Mouse (Mus musculus) neural tube, embryonic 14.5 days (tissue): ENCODE data around the gene Slc25a43. TPM values are rescaled to one million over a fixed set of nuclear protein-coding genes. Genes with fewer than 3 reads are reported as not detected.

Source experiments
- ATAC-seq: fragments of 200-750 bp; cut with Nextera tagmentation; 2 replicates; pipeline ENCODE4 v1.8.0; 2017; ENCODE audit warnings: low read depth, mild to moderate bottlenecking, moderate TSS enrichment, moderate library complexity
- H3K27ac ChIP-seq: fragments of 300-500 bp; sonication (generic); 2 replicates; pipeline ENCODE4 v1.5.1; 2014; ENCODE audit warnings: low read depth, mild to moderate bottlenecking, control low read depth, low read length, moderate library complexity, mixed read lengths
- H3K27me3 ChIP-seq: fragments of 300-500 bp; sonication (generic); 2 replicates; pipeline ENCODE4 v1.6.1; 2014; ENCODE audit warnings: low read length; ENCODE audit not compliant: control insufficient read depth, insufficient read depth
- H3K36me3 ChIP-seq: fragments of 300-500 bp; sonication (generic); 2 replicates; pipeline ENCODE4 v1.6.1; 2014; ENCODE audit warnings: low read length, mixed read lengths; ENCODE audit not compliant: control insufficient read depth, insufficient read depth
- H3K4me1 ChIP-seq: fragments of 300-500 bp; sonication (generic); 2 replicates; pipeline ENCODE4 v1.6.1; 2014; ENCODE audit warnings: low read length; ENCODE audit not compliant: control insufficient read depth, insufficient read depth
- H3K4me2 ChIP-seq: fragments of 300-500 bp; sonication (generic); 2 replicates; pipeline ENCODE4 v1.6.1; 2014; ENCODE audit warnings: mild to moderate bottlenecking, low read depth, low read length, control low read depth
- H3K4me3 ChIP-seq: fragments of 300-500 bp; sonication (generic); 2 replicates; pipeline ENCODE4 v1.5.1; 2014; ENCODE audit warnings: low read depth, low read length, control low read depth, mixed read lengths
- H3K9ac ChIP-seq: fragments of 300-500 bp; sonication (generic); replicated peaks from 2 replicates; pipeline ENCODE4 v1.6.1; 2014; ENCODE audit warnings: low read depth, mild to moderate bottlenecking, control low read depth, low read length, mixed read lengths
- H3K9me3 ChIP-seq: fragments of 300-500 bp; sonication (generic); 2 replicates; pipeline ENCODE4 v1.6.1; 2016; ENCODE audit warnings: low read length; ENCODE audit not compliant: control insufficient read depth
- WGBS: fragments of 180-500 bp; shearing (Covaris S2); extraction: QIAGEN DNeasy Blood & Tissue Kit; methylation state at CpG from one replicate; pipeline ENCODE4 v1.1.7; 2014; 5-methylcytosine and 5-hydroxymethylcytosine counted together
- polyA plus RNA-seq: library from polyadenylated mRNA; unstranded; fragments of >200 nt; fragmentation: Nextera tagmentation; extraction: Ambion mirVana; gene quantifications from 2 replicates; pipeline ENCODE4 v1.2.1, GENCODE M21; 2014

Slc25a43 gene
- 0.59 and 1.0 TPM in 2 replicates for polyA plus RNA-seq

GRCm38 (mm10) chrX:36743503-36744101 lies at the start of gene Slc25a43:
Slc25a43 (plus strand) TSS chrX:36743659.
- WGBS = 18% methylated on average over 35 of the region's 36 CpGs
- peak within 1 kb of the TSS; percentile 60 for H3K9ac ChIP-seq
- ATAC-seq = peak; percentile 58; the same call in 1 of the 2 replicates
- H3K27me3 ChIP-seq = no peaks in the 10 kb centered on the region
- no peak within 1 kb of the TSS for H3K27ac ChIP-seq
- no peaks in the 10 kb centered on the region for H3K36me3 ChIP-seq
- no peaks in the 10 kb centered on the region for H3K4me1 ChIP-seq
- peak within 1 kb of the TSS; percentile 35 for H3K4me2 ChIP-seq
- H3K9me3 ChIP-seq = no peaks in the 10 kb centered on the region
- H3K4me3 ChIP-seq = peak within 1 kb of the TSS; percentile 29

GRCm38 (mm10) chrX:36740124-36740951 lies 3.1 kb upstream of the Slc25a43 start:
- Histone ChIP-seq H3K4me1 (no peaks in the 10 kb centered on the region), H3K27ac (no peak overlapping the region), H3K27me3 (no peaks in the 10 kb centered on the region), H3K36me3 (no peaks in the 10 kb centered on the region), H3K4me2 (no peak overlapping the region), H3K4me3 (no peak overlapping the region), H3K9me3 (no peaks in the 10 kb centered on the region), H3K9ac (no peak overlapping the region)
- ATAC-seq = no peak
- WGBS = 93% methylated on average over 13 of the region's 13 CpGs

- Histone ChIP-seq H3K9me3 (no peaks in the 10 kb centered on the region), H3K4me3 (no peak overlapping the region), H3K9ac (no peak overlapping the region), H3K4me2 (no peak overlapping the region), H3K27me3 (no peaks in the 10 kb centered on the region), H3K4me1 (no peaks in the 10 kb centered on the region), H3K27ac (no peak overlapping the region), H3K36me3 (no peaks in the 10 kb centered on the region)
- WGBS = 31% methylated on average over 6 of the region's 6 CpGs
- no peak for ATAC-seq
Measured at GRCm38 (mm10) chrX:36741278-36741677, 2.2 kb upstream of the Slc25a43 start.

- no peaks in the 10 kb centered on the region for H3K27me3 ChIP-seq
- H3K9me3 ChIP-seq = no peaks in the 10 kb centered on the region
- 94% methylated on average over 5 of the region's 5 CpGs for WGBS
- H3K4me2 ChIP-seq = no peak overlapping the region
- no peak overlapping the region for H3K4me3 ChIP-seq
- H3K36me3 ChIP-seq = no peaks in the 10 kb centered on the region
- no peak for ATAC-seq
- no peaks in the 10 kb centered on the region for H3K4me1 ChIP-seq
- H3K27ac ChIP-seq = no peak overlapping the region
- no peak overlapping the region for H3K9ac ChIP-seq
Measured at GRCm38 (mm10) chrX:36742744-36743143, 715 bp upstream of the Slc25a43 start.

- Histone ChIP-seq H3K27ac (no peak overlapping the region), H3K4me3 (no peak overlapping the region), H3K4me1 (no peaks in the 10 kb centered on the region), H3K9ac (no peak overlapping the region), H3K36me3 (no peaks in the 10 kb centered on the region), H3K9me3 (no peaks in the 10 kb centered on the region), H3K27me3 (no peaks in the 10 kb centered on the region), H3K4me2 (no peak overlapping the region)
- ATAC-seq = no peak
- WGBS = 71% methylated on average over 7 of the region's 7 CpGs
Measured at GRCm38 (mm10) chrX:36744735-36745134, 1.3 kb downstream of the Slc25a43 start.

- ATAC-seq = no peak
- no peaks in the 10 kb centered on the region for H3K4me1 ChIP-seq
- no peaks in the 10 kb centered on the region for H3K9me3 ChIP-seq
- H3K27ac ChIP-seq = no peak overlapping the region
- H3K36me3 ChIP-seq = no peaks in the 10 kb centered on the region
- H3K4me3 ChIP-seq = no peak overlapping the region
- WGBS = 92% methylated on average over 7 of the region's 7 CpGs
- H3K9ac ChIP-seq = no peak overlapping the region
- no peaks in the 10 kb centered on the region for H3K27me3 ChIP-seq
- no peak overlapping the region for H3K4me2 ChIP-seq
Measured at GRCm38 (mm10) chrX:36745333-36745732, 1.9 kb downstream of the Slc25a43 start.

GRCm38 (mm10) chrX:36746789-36747188 lies 3.3 kb downstream of the Slc25a43 start:
- Histone ChIP-seq H3K4me2 (no peak overlapping the region), H3K4me3 (no peak overlapping the region), H3K9ac (no peak overlapping the region), H3K27ac (no peak overlapping the region), H3K9me3 (no peaks in the 10 kb centered on the region), H3K4me1 (no peaks in the 10 kb centered on the region), H3K36me3 (no peaks in the 10 kb centered on the region), H3K27me3 (no peaks in the 10 kb centered on the region)
- no peak for ATAC-seq
- WGBS = 83% methylated on average over 8 of the region's 8 CpGs

- Histone ChIP-seq H3K27me3 (no peaks in the 10 kb centered on the region), H3K27ac (no peak overlapping the region), H3K4me3 (no peak overlapping the region), H3K9ac (no peak overlapping the region), H3K4me2 (no peak overlapping the region), H3K9me3 (no peaks in the 10 kb centered on the region), H3K36me3 (no peaks in the 10 kb centered on the region), H3K4me1 (no peaks in the 10 kb centered on the region)
- ATAC-seq = no peak
- 35% methylated on average over 3 of the region's 3 CpGs for WGBS
Measured at GRCm38 (mm10) chrX:36748573-36748972, 5.1 kb downstream of the Slc25a43 start.

GRCm38 (mm10) chrX:36749281-36749785 lies 5.9 kb downstream of the Slc25a43 start:
- ATAC-seq = no peak
- H3K27me3 ChIP-seq = no peaks in the 10 kb centered on the region
- WGBS = 83% methylated on average over 6 of the region's 6 CpGs

More at GRCm38 (mm10) chrX:36749281-36749785, 5.9 kb downstream of the Slc25a43 start:
- Histone ChIP-seq H3K4me2 (no peak overlapping the region), H3K4me3 (no peak overlapping the region), H3K36me3 (no peaks in the 10 kb centered on the region), H3K9me3 (no peaks in the 10 kb centered on the region), H3K4me1 (no peaks in the 10 kb centered on the region), H3K9ac (no peak overlapping the region), H3K27ac (no peak overlapping the region)
